Mouse (Mus musculus): ENCODE data around the gene Fibcd1.

DNA sequence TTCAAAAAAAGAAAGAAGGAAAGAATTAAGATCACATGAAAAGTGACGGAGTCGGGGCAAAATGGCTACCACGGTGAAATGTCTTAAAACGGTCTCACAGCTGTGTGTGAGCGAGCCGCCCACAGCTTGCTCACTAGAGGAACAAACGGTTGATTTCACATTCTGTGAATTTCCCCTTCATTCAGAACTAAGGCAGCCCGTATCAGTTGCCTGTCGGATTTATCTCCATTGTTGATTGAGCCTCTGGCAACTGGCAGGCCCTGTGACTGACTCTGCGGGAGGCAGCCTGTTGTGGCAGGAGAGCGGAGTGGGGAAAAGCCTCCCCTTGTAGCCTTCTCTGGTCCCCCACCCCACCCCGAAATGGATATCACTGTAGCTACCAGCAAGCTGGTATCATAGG, 30.6 kb upstream of the Fibcd1 start:
- TF ChIP-seq CTCF (IDR thresholded peaks at IDR 0.05; ENCODE audit: borderline replicate concordance, insufficient read depth, low read depth, low read length) (no peak), POLR2A (IDR thresholded peaks at IDR 0.05; ENCODE audit: borderline replicate concordance, insufficient read depth, low read length) (no peak)

Measured in cerebellum, adult 2 months (tissue).